Mouse (Mus musculus) midbrain, embryonic 14.5 days (tissue): Measurements from ENCODE around the gene Inpp4a. TPM values are rescaled to one million over a fixed set of nuclear protein-coding genes. Genes with fewer than 3 reads are reported as not detected.

Experiments
- ATAC-seq: fragments of 200-750 bp; cut with Nextera tagmentation; 2 replicates; pipeline ENCODE4 v1.8.0; 2017; ENCODE audit warnings: moderate number of reproducible peaks, moderate library complexity; ENCODE audit not compliant: low FRiP score, low TSS enrichment
- DNase-seq: peaks from one replicate; pipeline ENCODE4 v3.0.0-alpha.2; 2015
- H3K27ac ChIP-seq: fragments of 300-500 bp; sonication (generic); replicated peaks from 2 replicates; pipeline ENCODE4 v1.5.1; 2014; ENCODE audit warnings: mild to moderate bottlenecking, low read depth, low read length, moderate library complexity
- H3K27me3 ChIP-seq: fragments of 300-500 bp; sonication (generic); 2 replicates; pipeline ENCODE4 v1.6.1; 2014; ENCODE audit warnings: low read length, control low read depth, mixed read lengths; ENCODE audit not compliant: control insufficient read depth, insufficient read depth
- H3K36me3 ChIP-seq: fragments of 300-500 bp; sonication (generic); 2 replicates; pipeline ENCODE4 v1.6.1; 2014; ENCODE audit warnings: low read length, control low read depth; ENCODE audit not compliant: control insufficient read depth, insufficient read depth
- H3K4me1 ChIP-seq: fragments of 300-500 bp; sonication (generic); 2 replicates; pipeline ENCODE4 v1.6.1; 2014; ENCODE audit warnings: mild to moderate bottlenecking, antibody characterized with exemption, low read length, control low read depth; ENCODE audit not compliant: control insufficient read depth, insufficient read depth
- H3K4me2 ChIP-seq: fragments of 300-500 bp; sonication (generic); 2 replicates; pipeline ENCODE4 v1.6.1; 2014; ENCODE audit warnings: mild to moderate bottlenecking, low read length, moderate library complexity
- H3K4me3 ChIP-seq: fragments of 300-500 bp; sonication (generic); replicated peaks from 2 replicates; pipeline ENCODE4 v1.5.1; 2014; ENCODE audit warnings: low read depth, low read length
- H3K9ac ChIP-seq: fragments of 300-500 bp; sonication (generic); replicated peaks from 2 replicates; pipeline ENCODE4 v1.6.1; 2014; ENCODE audit warnings: mild to moderate bottlenecking, low read length, moderate library complexity
- H3K9me3 ChIP-seq: fragments of 300-500 bp; sonication (generic); 2 replicates; pipeline ENCODE4 v1.6.1; 2016; ENCODE audit warnings: low read length, control low read depth, mixed read lengths; ENCODE audit not compliant: control insufficient read depth
- WGBS: fragments of 180-500 bp; shearing (Covaris S2); extraction: QIAGEN DNeasy Blood & Tissue Kit; methylation state at CpG from one replicate; pipeline ENCODE4 v1.1.7; 2014; 5-methylcytosine and 5-hydroxymethylcytosine counted together
- polyA plus RNA-seq: library from polyadenylated mRNA; unstranded; fragments of >200 nt; fragmentation: Nextera tagmentation; extraction: Ambion mirVana; gene quantifications from 2 replicates; pipeline ENCODE4 v1.2.1, GENCODE M21; 2014

Gene Inpp4a
- polyA plus RNA-seq, 1 experiment from 2014 or later = 68.1 TPM

DNA sequence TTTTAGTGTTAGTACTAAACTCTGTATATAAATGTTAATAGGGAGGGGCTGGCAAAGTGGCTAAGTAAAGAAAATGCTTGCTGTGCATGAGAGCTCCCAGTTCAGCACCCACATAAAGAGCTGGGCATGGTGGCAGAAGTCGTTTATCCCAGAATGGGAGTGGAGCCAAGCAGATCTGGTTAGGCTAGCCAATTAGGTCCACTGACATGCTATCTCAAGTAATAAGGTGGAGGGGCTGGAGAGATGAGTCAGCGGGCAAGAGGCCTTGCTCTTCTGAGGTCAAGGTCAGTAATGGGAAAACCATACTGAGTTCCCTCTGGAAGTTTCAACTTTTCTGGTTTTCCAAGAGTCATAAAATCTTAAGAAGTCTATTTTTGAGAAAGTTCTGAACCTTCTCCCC, 129.2 kb downstream of the Inpp4a start:
- H3K4me1 ChIP-seq = peaks cover 19% of the 10 kb centered on the region
- H3K27me3 ChIP-seq = no peaks in the 10 kb centered on the region
- peak overlapping the region; percentile 93 for H3K4me3 ChIP-seq
- H3K9ac ChIP-seq = peak overlapping the region; percentile 64
- H3K9me3 ChIP-seq = peaks cover 7% of the 10 kb centered on the region
- WGBS = 79% methylated on average over 2 of the region's 2 CpGs
- H3K36me3 ChIP-seq = peaks cover 49% of the 10 kb centered on the region
- no peak overlapping the region for H3K27ac ChIP-seq
- DNase-seq = no peak
- ATAC-seq = no peak
- H3K4me2 ChIP-seq = peak overlapping the region; percentile 89

DNA sequence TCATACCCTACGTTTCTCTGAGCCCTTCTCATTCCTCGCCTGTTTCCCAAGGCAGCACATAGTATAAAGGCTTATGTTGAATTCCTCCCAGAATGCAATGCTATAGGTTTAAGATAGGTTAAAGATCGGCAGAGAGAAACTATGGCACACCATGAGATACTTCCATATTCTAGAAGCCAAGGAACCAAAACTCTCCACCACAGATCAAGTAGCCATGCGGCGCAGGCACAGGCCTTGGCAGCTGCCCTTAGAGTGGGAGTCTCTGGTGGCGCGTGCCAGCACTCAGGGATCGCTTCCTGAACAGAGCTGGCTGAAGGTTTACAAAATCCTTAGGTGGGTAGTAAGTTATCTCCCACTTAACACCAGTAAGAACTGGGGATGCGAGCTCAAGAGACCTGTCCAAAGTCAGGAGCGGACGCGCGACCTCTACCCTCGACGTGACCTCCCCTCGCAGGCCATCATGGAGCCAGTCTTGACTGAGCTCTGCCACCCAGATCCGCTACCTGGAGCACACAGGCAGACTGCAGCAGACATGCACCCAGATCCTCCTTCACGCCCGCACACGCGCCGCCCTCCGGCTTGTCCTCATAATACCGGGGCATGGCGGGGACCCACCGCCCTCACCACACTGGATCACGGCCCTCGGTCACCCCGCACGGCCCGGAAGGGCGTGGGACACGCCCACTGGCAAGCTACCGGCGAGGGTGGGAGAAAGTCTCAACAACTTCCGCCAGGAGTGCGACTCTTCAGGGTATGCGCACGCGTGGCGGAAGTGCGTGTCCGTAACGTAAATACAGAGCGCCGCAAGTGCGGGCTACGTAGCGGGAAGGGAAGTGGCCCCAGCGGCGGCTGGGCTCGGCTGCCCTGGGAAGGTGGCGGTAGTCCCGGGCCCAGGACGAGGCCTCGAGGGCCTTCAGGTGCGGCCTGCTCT, 130.0 kb downstream of the Inpp4a start, which contains the start of the genes Coa5 and Unc50:
Gene Coa5, minus strand, starts transcription at position 738 of the 931 bp plus-strand sequence.
Gene Unc50, plus strand, starts transcription at position 774 of the 931 bp plus-strand sequence.
- ATAC-seq (peak; percentile 99), DNase-seq (peak; percentile 97)
- peaks cover under 1% of the 10 kb centered on the region; the same call in 1 of the 2 replicates for H3K9me3 ChIP-seq
- no peaks in the 10 kb centered on the region for H3K27me3 ChIP-seq
- H3K27ac ChIP-seq = peak within 1 kb of the TSS; percentile 72
- whole genome bisulfite sequencing = 3% methylated on average over 57 of the region's 57 CpGs
- peak within 1 kb of the TSS; percentile 93 for H3K4me3 ChIP-seq
- peaks cover 19% of the 10 kb centered on the region for H3K4me1 ChIP-seq
- H3K4me2 ChIP-seq = peak within 1 kb of the TSS; percentile 92
- H3K36me3 ChIP-seq = peaks cover 47% of the 10 kb centered on the region
- H3K9ac ChIP-seq = peak within 1 kb of the TSS; percentile 77

DNA sequence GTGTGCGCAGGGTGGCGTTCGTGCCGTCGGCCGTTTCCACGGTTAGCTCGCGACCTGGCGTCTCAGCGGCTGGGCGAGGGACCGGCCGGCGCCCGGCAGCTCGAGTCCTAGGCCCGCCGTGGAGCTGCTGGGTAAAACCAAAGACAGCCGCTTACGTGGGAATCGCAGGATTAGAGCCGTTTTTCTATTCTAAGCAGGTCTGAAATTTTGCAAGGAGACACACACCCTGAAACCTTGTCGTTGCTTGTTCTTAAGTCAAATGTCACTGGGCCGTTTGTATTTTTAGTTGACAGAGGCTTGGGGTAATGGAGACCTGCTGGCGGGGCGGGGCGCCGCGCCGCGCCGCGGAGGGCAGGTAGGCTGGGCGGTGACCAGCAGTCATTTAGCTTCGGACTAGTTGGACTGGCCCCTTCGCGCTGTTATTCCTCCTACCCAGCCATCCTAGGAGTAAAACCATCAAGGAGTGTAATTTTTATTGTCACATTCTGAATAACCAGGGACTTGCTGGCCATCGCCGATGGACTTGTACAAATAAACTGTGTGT, 130.7 kb downstream of the Inpp4a start:
- WGBS = 2% methylated on average over 40 of the region's 40 CpGs
- no peak for DNase-seq

GRCm38 (mm10) chr1:37436419-37436818, 136.8 kb downstream of the Inpp4a start:
- Histone ChIP-seq H3K9ac (no peak overlapping the region), H3K36me3 (peaks cover 86% of the 10 kb centered on the region), H3K9me3 (no peaks in the 10 kb centered on the region), H3K4me2 (no peak overlapping the region), H3K27me3 (no peaks in the 10 kb centered on the region), H3K27ac (no peak overlapping the region), H3K4me1 (peaks cover 5% of the 10 kb centered on the region; the same call in 1 of the 2 replicates), H3K4me3 (no peak overlapping the region)
- ATAC-seq (no peak), DNase-seq (no peak)
- WGBS = 95% methylated on average over 3 of the region's 3 CpGs

More for the DNA sequence above, 130.7 kb downstream of the Inpp4a start:
- peak overlapping the region; percentile 72 for H3K27ac ChIP-seq
- peak; percentile 7; the same call in 1 of the 2 replicates for ATAC-seq
- peak overlapping the region; percentile 92 for H3K4me2 ChIP-seq
- H3K9me3 ChIP-seq = no peaks in the 10 kb centered on the region
- H3K4me3 ChIP-seq = peak overlapping the region; percentile 93
- H3K36me3 ChIP-seq = peaks cover 50% of the 10 kb centered on the region
- H3K9ac ChIP-seq = peak overlapping the region; percentile 77
- no peaks in the 10 kb centered on the region for H3K27me3 ChIP-seq
- peaks cover 19% of the 10 kb centered on the region for H3K4me1 ChIP-seq

DNA sequence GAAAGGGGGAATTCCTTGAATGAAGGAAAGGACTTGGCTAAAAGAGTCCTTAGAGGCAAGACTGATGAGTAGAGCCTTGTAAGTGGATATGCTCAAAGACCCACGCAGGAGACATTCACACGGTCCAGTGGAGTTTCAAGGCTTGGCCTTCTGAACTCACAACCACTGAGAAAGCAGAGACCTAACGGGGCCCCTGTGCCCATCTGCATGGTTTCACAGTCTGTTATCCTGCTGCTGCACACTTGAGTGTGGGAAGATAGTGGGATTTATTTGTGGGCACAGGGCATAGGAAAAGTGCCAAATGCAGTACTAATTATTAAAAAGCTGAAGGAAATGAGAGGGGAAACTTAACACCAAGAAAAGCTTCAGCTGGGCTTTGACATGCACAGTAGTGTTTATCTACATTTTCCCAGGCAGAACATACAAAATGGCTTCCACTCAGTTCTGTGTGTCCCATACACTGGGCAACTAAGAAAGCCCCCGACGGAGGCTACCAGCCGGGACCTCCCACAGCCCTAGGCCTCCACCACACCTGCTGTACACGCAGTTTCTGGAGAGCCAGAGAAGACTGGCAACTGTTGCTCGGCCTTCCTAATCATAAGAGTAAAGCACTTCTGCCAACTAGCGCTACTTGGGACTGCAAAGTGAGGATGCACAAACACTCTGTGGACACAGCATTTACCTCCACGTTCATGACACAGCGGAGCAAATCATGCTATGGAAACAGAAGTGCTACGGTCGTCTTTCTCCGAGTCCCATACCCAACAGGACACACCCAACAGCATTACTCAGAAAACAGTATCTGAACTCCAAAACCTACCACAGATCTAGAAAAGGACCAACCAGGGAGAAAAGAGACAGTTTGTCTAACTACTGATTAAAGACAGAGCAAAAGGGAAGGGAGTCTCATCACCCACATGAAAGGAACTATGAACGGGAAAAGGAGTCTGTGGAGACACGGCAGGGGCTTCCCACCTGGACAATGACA, 143.5 kb downstream of the Inpp4a start:
- ATAC-seq (no peak), DNase-seq (no peak)
- Histone ChIP-seq H3K4me3 (no peak overlapping the region), H3K27ac (no peak overlapping the region), H3K9ac (no peak overlapping the region), H3K4me2 (no peak overlapping the region), H3K36me3 (peaks cover 62% of the 10 kb centered on the region), H3K27me3 (no peaks in the 10 kb centered on the region), H3K9me3 (no peaks in the 10 kb centered on the region), H3K4me1 (no peaks in the 10 kb centered on the region)
- 93% methylated on average over 16 of the region's 16 CpGs for whole genome bisulfite sequencing

DNA sequence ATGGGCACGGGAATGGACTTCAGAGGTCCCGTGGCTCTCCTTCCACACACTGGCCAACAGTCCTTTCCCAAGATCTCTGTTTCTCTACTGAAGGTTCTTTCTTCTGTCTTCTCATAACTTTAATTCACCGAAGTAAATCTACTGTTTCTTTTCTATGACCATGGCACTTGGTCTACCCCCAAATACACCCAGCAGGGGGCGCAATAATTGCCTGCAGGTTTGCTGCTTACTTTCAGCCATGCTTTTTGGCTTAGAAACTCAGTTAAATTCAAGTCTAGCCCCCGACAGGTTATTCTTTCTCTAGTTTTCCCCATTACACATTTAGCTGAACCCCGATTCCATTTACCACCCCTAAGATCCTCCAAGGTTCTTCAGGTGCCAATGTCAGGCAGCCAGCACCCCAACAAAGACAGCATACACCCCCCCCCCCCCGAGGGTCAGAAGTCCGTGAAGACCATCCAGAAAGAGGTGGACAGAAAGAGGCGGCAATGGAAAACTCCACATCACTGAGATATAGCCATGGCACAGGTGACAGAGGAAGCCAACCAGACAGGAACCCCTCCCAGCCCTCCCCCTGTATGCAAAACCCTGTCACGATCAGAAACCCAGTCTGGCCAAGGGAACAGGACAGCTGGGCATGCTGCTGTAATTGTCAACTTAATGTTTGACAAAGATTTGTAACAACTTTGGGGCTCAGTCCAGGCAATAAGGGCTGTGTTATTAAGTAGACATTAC, 148.9 kb downstream of the Inpp4a start:
- WGBS = 77% methylated on average over 10 of the region's 10 CpGs
- H3K36me3 ChIP-seq = peaks cover 25% of the 10 kb centered on the region
- H3K4me2 ChIP-seq = no peak overlapping the region
- H3K9me3 ChIP-seq = no peaks in the 10 kb centered on the region
- DNase-seq (peak; percentile 72), ATAC-seq (no peak)
- H3K9ac ChIP-seq = no peak overlapping the region
- no peaks in the 10 kb centered on the region for H3K27me3 ChIP-seq
- no peaks in the 10 kb centered on the region for H3K4me1 ChIP-seq
- H3K27ac ChIP-seq = no peak overlapping the region
- H3K4me3 ChIP-seq = no peak overlapping the region

GRCm38 (mm10) chr1:37451270-37451669, 151.6 kb downstream of the Inpp4a start:
- DNase-seq (no peak), ATAC-seq (no peak)
- H3K4me2 ChIP-seq = no peak overlapping the region
- no peaks in the 10 kb centered on the region for H3K27me3 ChIP-seq
- peaks cover 20% of the 10 kb centered on the region for H3K36me3 ChIP-seq
- no peaks in the 10 kb centered on the region for H3K4me1 ChIP-seq
- H3K9ac ChIP-seq = no peak overlapping the region
- H3K4me3 ChIP-seq = no peak overlapping the region
- 95% methylated on average over 8 of the region's 8 CpGs for WGBS
- no peaks in the 10 kb centered on the region for H3K9me3 ChIP-seq
- no peak overlapping the region for H3K27ac ChIP-seq
